Mouse (Mus musculus) testis, adult 2 months (tissue): ENCODE measurements around the gene Stpg4.

Experiments
- CTCF ChIP-seq: fragments of 200-500 bp; IDR thresholded peaks from 2 replicates; pipeline ENCODE4 v1.5.1; 2012; ENCODE audit warnings: low read depth, mild to moderate bottlenecking, inconsistent platforms, low read length, moderate library complexity; ENCODE audit not compliant: control insufficient read depth, insufficient read depth, insufficient replicate concordance
- POLR2A ChIP-seq: fragments of 200-500 bp; IDR thresholded peaks from 2 replicates; pipeline ENCODE4 v1.6.1; 2012; ENCODE audit warnings: low read depth, mild to moderate bottlenecking, inconsistent platforms, low read length, moderate library complexity; ENCODE audit not compliant: control insufficient read depth

DNA sequence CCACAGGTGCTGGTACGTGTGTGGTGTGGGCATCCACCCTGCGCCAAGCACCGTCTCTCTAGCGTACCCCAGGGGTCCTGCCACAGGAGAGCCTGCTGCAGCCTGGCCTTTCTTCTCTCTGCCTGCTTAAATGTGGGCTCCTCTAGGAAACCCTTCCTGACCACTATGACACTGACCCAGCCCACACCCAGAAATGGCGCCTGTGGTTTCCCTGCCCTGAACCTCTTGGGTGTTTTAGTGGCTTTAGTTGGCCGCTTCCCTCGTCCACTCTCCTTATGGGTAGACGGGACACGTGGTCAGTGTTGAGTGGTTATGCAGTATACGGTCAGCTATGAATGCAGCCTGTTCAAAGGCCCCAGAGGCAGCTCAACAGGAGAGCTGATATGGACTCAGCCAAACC is 59.1 kb downstream of the Stpg4 start:
- TF ChIP-seq CTCF: no peak
- TF ChIP-seq POLR2A: no peak
